Mouse (Mus musculus) MEL (cell line): ENCODE measurements around the gene Lrrc29.

Experiments
- CHD2 ChIP-seq: IDR thresholded peaks from 2 replicates; pipeline ENCODE4 v1.6.1; 2011; ENCODE audit warnings: low read length, improper control_type of control experiment
- CTCF ChIP-seq, 3 experiments: IDR thresholded peaks in 2 of 3; conservative IDR thresholded peaks in 1 of 3; 2 replicates each; pipeline ENCODE4 v1.5.1; 2011 to 2012; ENCODE audit warnings: low read length in 3 of 3, low read depth in 2 of 3, mild to moderate bottlenecking in 2 of 3, improper control_type of control experiment in 1 of 3, inconsistent platforms in 1 of 3, mixed read lengths in 1 of 3, moderate library complexity in 1 of 3; ENCODE audit not compliant: control insufficient read depth in 1 of 3, insufficient read depth in 1 of 3, poor library complexity in 1 of 3, severe bottlenecking in 1 of 3
- E2F4 ChIP-seq: IDR thresholded peaks from 2 replicates; pipeline ENCODE4 v1.6.1; 2011; ENCODE audit warnings: low read depth, low read length, improper control_type of control experiment, borderline replicate concordance
- EP300 ChIP-seq, 2 experiments: IDR thresholded peaks; 2 replicates each; pipeline ENCODE4 v1.6.1; 2011; ENCODE audit warnings: improper control_type of control experiment in 2 of 2, low read length in 2 of 2, low read depth in 1 of 2, mild to moderate bottlenecking in 1 of 2
- ETS1 ChIP-seq: IDR thresholded peaks from 2 replicates; pipeline ENCODE4 v1.6.1; 2012; ENCODE audit warnings: low read depth, mild to moderate bottlenecking, inconsistent platforms, low read length, improper control_type of control experiment, moderate library complexity
- GATA1 ChIP-seq: IDR thresholded peaks from 2 replicates; pipeline ENCODE4 v1.6.1; 2011; ENCODE audit warnings: low read depth, low read length, improper control_type of control experiment
- JUND ChIP-seq: IDR thresholded peaks from 2 replicates; pipeline ENCODE4 v1.6.1; 2011; ENCODE audit warnings: low read depth, mild to moderate bottlenecking, improper control_type of control experiment, low read length
- MAFK ChIP-seq: IDR thresholded peaks from 2 replicates; pipeline ENCODE4 v1.6.1; 2011; ENCODE audit warnings: low read depth, mild to moderate bottlenecking, low read length, improper control_type of control experiment, borderline replicate concordance
- POLR2A ChIP-seq, 2 experiments: IDR thresholded peaks; 2 replicates each; pipeline ENCODE4 v1.6.1; 2011 to 2012; ENCODE audit warnings: low read length in 2 of 2, mild to moderate bottlenecking in 2 of 2, control low read depth in 1 of 2, improper control_type of control experiment in 1 of 2, low read depth in 1 of 2, moderate library complexity in 1 of 2; ENCODE audit not compliant: control insufficient read depth in 1 of 2, insufficient read depth in 1 of 2, poor library complexity in 1 of 2
- POLR2AphosphoS2 ChIP-seq: IDR thresholded peaks from 2 replicates; pipeline ENCODE4 v1.6.1; 2011; ENCODE audit warnings: low read length, improper control_type of control experiment
- TAL1 ChIP-seq: IDR thresholded peaks from 2 replicates; pipeline ENCODE4 v1.6.1; 2012; ENCODE audit warnings: mild to moderate bottlenecking, inconsistent platforms, low read length, moderate library complexity, mixed read lengths
- ZNF384 ChIP-seq: IDR thresholded peaks from 2 replicates; pipeline ENCODE4 v1.6.1; 2012; ENCODE audit warnings: low read depth, mild to moderate bottlenecking, inconsistent platforms, low read length, improper control_type of control experiment

DNA sequence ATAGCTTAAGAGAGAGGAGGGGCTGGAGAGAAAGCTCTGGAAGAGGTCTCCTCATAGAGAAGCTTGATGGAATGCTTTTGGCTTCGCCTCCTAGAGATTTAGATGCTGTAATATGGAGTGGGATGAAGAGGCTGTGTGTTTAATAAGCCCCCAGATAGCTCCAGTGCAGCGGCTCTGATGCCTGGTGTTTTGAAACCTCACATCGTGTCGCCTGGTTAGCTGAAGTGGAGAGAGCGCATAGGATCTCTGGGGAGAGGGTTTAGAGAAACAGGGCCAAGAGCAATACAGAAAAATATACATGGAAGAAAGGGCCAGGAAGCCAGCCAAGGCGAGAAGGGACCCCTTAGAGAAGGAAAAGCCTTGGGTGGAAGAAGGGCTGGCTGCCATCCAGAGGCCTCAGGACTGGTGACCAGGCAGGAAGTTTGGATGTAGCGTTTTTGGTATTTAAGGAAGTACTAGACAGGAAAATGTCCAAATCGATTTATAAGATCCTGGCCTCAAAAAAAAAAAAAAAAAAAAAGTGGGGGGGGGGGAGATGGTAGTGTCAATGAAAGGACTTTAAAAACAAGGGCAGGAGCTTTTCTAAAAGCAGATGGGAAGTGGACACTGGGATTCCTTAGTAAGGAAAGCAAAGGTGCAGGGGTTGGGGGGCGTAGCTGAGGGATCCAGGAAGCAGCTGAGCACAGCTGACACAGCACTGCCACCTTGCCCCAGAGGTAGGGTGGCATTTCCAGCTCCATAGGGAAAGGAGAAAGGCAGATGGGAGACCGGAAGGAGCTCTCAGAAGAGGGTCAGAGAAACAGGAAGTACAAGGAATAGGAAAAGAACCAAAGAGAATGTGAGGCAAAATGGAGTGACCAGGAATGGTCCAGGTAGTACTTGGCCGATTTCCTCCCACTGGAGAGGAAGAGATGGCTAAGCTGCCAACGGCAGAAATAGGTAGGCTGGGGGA is 35.9 kb upstream of the Lrrc29 start:
- TF ChIP-seq GATA1 (no peak), E2F4 (no peak), ZNF384 (0 out of 2 replicates have a peak, but pooled peaks have one; percentile 9), ETS1 (no peak), CHD2 (no peak), EP300 (IDR thresholded peaks at IDR 0.05; ENCODE audit: low read depth in 1 of 2, low read length in 2 of 2) (no peak), JUND (no peak), POLR2A (IDR thresholded peaks at IDR 0.05; ENCODE audit: control insufficient read depth in 1 of 2, insufficient read depth in 1 of 2, low read depth in 1 of 2, low read length in 2 of 2, poor library complexity in 1 of 2) (no peak), MAFK (no peak), CTCF (IDR thresholded peaks at IDR 0.05 in 2 of 3, conservative IDR thresholded peaks at IDR 0.05 in 1 of 3; ENCODE audit: control insufficient read depth in 1 of 3, insufficient read depth in 1 of 3, low read depth in 2 of 3, low read length in 3 of 3, poor library complexity in 1 of 3, severe bottlenecking in 1 of 3) (no peak), POLR2AphosphoS2 (no peak), TAL1 (no peak)
